Mouse (Mus musculus) forebrain, embryonic 14.5 days (tissue): ENCODE measurements at regions not wholly inside any gene's neighbourhood (a gene's known extent, or its start where the extent isn't known, plus 50 kb on each side); places are given as distances from the start of the nearest gene placed in this dataset.

ENCODE experiments used
- ATAC-seq: fragments of 200-750 bp; cut with Nextera tagmentation; 2 replicates; pipeline ENCODE4 v1.8.0; 2017; ENCODE audit warnings: mild to moderate bottlenecking, moderate library complexity
- DNase-seq: peaks from one replicate; pipeline ENCODE4 v3.0.0-alpha.2; 2015; ENCODE audit warnings: low spot score
- H3K27ac ChIP-seq: fragments of 300-500 bp; sonication (generic); 2 replicates; pipeline ENCODE4 v1.5.1; 2014; ENCODE audit warnings: low read depth, mild to moderate bottlenecking, control low read depth, low read length, moderate library complexity
- H3K27me3 ChIP-seq: fragments of 300-500 bp; sonication (generic); replicated peaks from 2 replicates; pipeline ENCODE4 v1.6.1; 2014; ENCODE audit warnings: low read length, control low read depth, mixed read lengths; ENCODE audit not compliant: control insufficient read depth, insufficient read depth
- H3K36me3 ChIP-seq: fragments of 300-500 bp; sonication (generic); 2 replicates; pipeline ENCODE4 v1.6.1; 2014; ENCODE audit warnings: low read length, control low read depth; ENCODE audit not compliant: control insufficient read depth, insufficient read depth
- H3K4me1 ChIP-seq: fragments of 300-500 bp; sonication (generic); 2 replicates; pipeline ENCODE4 v1.6.1; 2014; ENCODE audit warnings: antibody characterized with exemption, low read length, control low read depth; ENCODE audit not compliant: control insufficient read depth, insufficient read depth
- H3K4me2 ChIP-seq: fragments of 300-500 bp; sonication (generic); 2 replicates; pipeline ENCODE4 v1.6.1; 2014; ENCODE audit warnings: mild to moderate bottlenecking, control low read depth, low read length
- H3K4me3 ChIP-seq: fragments of 300-500 bp; sonication (generic); 2 replicates; pipeline ENCODE4 v1.5.1; 2014; ENCODE audit warnings: low read depth, low read length, control low read depth
- H3K9ac ChIP-seq: fragments of 300-500 bp; sonication (generic); 2 replicates; pipeline ENCODE4 v1.6.1; 2014; ENCODE audit warnings: mild to moderate bottlenecking, low read length, control low read depth, moderate library complexity
- H3K9me3 ChIP-seq: fragments of 300-500 bp; sonication (generic); replicated peaks from 2 replicates; pipeline ENCODE4 v1.6.1; 2016; ENCODE audit warnings: low read length, control low read depth, mixed read lengths; ENCODE audit not compliant: control insufficient read depth
- WGBS: fragments of 180-500 bp; shearing (Covaris S2); extraction: QIAGEN DNeasy Blood & Tissue Kit; methylation state at CpG from one replicate; pipeline ENCODE4 v1.1.7; 2014; 5-methylcytosine and 5-hydroxymethylcytosine counted together

DNA sequence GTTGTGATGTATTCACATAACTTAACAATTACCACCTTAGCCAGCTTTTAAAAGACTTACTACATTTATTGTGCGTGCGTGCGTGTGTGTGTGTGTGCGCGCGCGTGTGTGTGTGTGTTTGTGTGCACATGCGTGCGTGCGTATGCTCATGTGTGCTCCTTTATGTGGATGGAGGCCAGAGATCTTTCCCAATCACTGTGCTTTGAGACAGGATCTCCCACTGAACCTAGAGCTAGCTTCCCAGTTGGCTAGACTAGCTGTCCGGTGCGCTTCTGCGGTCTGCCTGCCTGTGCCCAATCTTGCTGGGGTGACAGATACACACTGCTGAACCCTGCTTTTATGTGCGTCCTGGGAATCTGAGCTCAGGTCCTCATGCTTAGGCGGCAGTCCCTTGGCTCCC, 50.1 kb upstream of the Arhgap29 start:
- Histone ChIP-seq H3K9me3 (no peaks in the 10 kb centered on the region), H3K9ac (no peak overlapping the region), H3K4me2 (no peak overlapping the region), H3K27ac (no peak overlapping the region), H3K36me3 (no peaks in the 10 kb centered on the region), H3K4me1 (no peaks in the 10 kb centered on the region), H3K4me3 (no peak overlapping the region), H3K27me3 (no peaks in the 10 kb centered on the region)
- ATAC-seq, result no peak
- no peak for DNase-seq
- WGBS, result 96% methylated on average over 15 of the region's 15 CpGs

DNA sequence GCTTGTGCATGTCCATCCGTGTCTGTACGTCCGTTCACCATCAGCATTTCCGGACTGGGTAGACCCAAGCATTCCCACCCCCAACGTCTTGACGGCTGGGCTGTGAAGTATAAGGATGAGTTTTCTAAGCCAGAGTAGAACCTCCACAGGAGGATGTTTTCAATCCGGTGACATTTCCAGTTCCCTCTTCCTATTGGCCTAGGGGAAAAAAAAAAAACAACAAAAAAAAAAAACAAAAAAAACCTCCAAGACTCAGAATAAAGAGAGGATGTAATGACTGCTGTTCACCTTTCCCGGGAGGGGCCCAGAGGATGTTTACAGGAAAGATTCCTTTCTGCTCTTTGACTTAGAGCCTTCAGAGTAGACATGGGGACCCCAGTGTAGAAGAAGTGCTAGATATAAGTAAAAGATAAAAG, 51.9 kb upstream of the Arhgap29 start:
- no peak for ATAC-seq
- no peak overlapping the region for H3K4me2 ChIP-seq
- no peak for DNase-seq
- no peak overlapping the region for H3K9ac ChIP-seq
- no peaks in the 10 kb centered on the region for H3K36me3 ChIP-seq
- no peaks in the 10 kb centered on the region for H3K4me1 ChIP-seq
- no peak overlapping the region for H3K4me3 ChIP-seq
- H3K27ac ChIP-seq, result no peak overlapping the region
- WGBS, result 88% methylated on average over 8 of the region's 8 CpGs
- no peaks in the 10 kb centered on the region for H3K27me3 ChIP-seq
- no peaks in the 10 kb centered on the region for H3K9me3 ChIP-seq

DNA sequence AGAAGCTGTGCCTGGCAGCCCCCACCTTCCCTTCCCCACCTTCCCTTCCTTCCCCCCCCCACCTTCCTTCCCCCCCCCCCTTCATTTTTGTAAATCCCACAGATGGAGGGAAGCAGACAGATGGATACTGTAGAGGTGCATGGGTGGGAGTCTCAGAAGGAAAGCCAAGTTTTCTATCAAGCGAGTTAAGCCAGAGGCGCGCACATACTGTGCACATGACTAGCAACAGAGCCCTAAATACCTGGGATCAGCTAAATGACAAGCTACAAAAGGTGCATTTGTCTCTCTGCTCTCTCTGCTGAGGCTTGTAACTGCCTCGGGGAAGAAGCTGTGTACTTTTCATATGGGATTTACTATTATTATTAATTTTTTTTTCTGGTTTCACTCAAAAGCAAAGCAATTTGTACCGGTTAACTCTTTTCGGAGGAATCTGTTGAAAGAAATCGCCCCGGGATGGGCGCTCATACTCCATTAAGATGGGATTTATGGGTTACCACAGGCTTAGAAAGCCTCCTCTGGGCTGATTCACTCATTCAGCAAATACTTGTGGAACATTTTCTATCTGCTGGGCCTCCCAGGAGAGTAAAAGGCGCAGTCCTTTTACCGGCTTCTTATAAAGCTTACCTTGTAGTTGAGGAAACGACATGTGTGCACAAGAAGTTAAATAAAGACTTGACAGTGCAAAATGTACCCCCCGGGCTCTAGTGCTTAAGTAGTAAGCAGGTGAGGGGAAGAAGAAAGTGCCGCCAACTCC, 54.3 kb upstream of the Arhgap29 start:
- Histone ChIP-seq H3K9ac (no peak overlapping the region), H3K9me3 (no peaks in the 10 kb centered on the region), H3K4me2 (no peak overlapping the region), H3K36me3 (no peaks in the 10 kb centered on the region), H3K27ac (no peak overlapping the region), H3K27me3 (no peaks in the 10 kb centered on the region), H3K4me1 (no peaks in the 10 kb centered on the region), H3K4me3 (no peak overlapping the region)
- DNase-seq (peak; percentile 9), ATAC-seq (no peak)
- 83% methylated on average over 14 of the region's 14 CpGs for WGBS

DNA sequence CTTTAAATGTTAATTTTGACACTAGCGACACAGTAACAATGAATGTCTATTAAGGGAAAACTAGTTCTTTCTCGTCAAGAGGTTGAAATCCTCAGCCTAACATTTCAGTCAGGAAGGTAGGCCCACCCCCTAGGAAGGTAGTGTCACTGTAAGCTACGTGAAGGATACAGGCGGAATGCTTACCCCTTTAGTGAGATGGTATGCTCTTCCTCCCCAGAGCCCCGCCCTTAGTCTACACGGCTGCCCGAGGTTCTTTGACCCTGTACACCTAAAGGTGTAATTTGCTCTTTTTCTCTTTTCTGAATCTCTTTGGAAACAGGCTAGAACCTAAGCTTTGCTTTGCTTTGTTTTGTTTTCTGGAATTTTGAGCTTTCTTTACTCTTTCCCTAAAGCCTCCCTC, 58.7 kb upstream of the Arhgap29 start:
- Histone ChIP-seq H3K4me2 (no peak overlapping the region), H3K4me3 (no peak overlapping the region), H3K27me3 (0 out of 2 replicates have a peak, but pooled peaks cover 4% of the 10 kb centered on the region), H3K4me1 (no peaks in the 10 kb centered on the region), H3K9ac (no peak overlapping the region), H3K9me3 (no peaks in the 10 kb centered on the region), H3K36me3 (no peaks in the 10 kb centered on the region), H3K27ac (no peak overlapping the region)
- 83% methylated on average over 7 of the region's 7 CpGs for WGBS
- ATAC-seq, result no peak
- DNase-seq, result no peak

DNA sequence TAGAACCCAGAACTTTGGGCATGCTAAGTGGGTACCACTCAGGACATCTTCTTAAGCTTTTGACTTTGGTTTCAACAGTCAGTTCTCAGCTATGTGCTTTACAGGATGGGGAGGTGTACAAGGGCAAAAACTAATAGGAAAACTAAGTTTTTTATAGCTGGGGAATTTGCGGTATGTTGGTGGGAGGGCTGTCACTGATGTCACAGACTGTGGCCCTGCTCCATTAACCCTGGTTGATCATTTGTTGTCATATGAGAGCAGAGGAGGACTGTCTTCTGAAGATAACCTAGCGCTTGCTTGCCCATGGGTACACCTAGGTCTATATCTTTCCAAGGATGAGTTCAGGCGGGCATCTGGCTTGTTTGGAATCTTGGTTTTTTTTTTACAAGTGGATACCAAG, 59.7 kb upstream of the Arhgap29 start:
- Histone ChIP-seq H3K36me3 (no peaks in the 10 kb centered on the region), H3K27me3 (peaks cover 4% of the 10 kb centered on the region; the same call in 1 of the 2 replicates), H3K4me3 (no peak overlapping the region), H3K27ac (no peak overlapping the region), H3K9ac (no peak overlapping the region), H3K9me3 (no peaks in the 10 kb centered on the region), H3K4me2 (no peak overlapping the region), H3K4me1 (no peaks in the 10 kb centered on the region)
- WGBS, result 98% methylated on average over 3 of the region's 3 CpGs
- ATAC-seq (no peak), DNase-seq (no peak)

DNA sequence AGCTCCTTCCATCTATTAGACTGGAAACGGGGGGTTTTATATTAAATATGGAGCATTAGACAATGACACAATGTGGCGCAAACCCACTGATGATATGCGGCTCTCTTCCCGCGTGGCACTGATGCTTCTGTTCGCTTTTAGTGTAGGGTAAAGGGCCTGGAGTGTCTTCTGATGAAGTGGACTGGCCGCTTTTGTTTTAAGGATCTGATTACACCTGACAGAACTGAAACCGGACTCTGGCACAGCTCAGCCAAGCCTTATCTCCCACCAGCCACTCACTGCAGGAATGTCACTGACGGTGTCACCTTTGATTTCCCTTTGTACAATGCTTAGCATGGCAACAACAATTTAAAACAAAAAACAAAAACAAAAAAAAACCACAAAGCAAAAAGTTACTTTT, 61.0 kb upstream of the Arhgap29 start:
- peaks cover 9% of the 10 kb centered on the region; the same call in 1 of the 2 replicates for H3K27me3 ChIP-seq
- H3K9ac ChIP-seq, result no peak overlapping the region
- WGBS, result 62% methylated on average over 9 of the region's 9 CpGs
- H3K4me3 ChIP-seq, result no peak overlapping the region
- H3K4me1 ChIP-seq, result no peaks in the 10 kb centered on the region
- ATAC-seq (no peak), DNase-seq (no peak)
- no peaks in the 10 kb centered on the region for H3K36me3 ChIP-seq
- no peak overlapping the region for H3K27ac ChIP-seq
- H3K4me2 ChIP-seq, result no peak overlapping the region
- no peaks in the 10 kb centered on the region for H3K9me3 ChIP-seq

DNA sequence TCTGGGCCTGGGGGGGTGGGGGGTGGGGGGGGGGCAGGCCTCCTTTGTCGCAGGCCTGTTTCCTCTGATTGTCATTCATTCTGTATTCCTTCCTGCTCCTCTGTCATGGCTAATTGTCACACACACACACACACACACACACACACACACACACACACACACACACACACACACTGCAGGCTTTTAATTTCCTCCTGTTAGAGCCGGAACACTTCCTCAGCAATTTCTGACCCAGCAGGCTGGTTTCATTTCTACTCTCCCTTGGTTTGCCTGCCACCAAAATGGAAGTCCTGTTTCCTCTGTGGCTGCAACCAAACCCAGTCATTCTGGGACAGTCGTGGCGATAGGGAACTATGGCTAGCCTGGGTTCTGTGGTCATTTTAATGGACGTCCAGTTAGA, 61.8 kb upstream of the Arhgap29 start:
- Histone ChIP-seq H3K36me3 (no peaks in the 10 kb centered on the region), H3K9me3 (no peaks in the 10 kb centered on the region), H3K9ac (no peak overlapping the region), H3K4me1 (no peaks in the 10 kb centered on the region), H3K27ac (no peak overlapping the region), H3K27me3 (peaks cover 15% of the 10 kb centered on the region; the same call in 1 of the 2 replicates), H3K4me3 (no peak overlapping the region), H3K4me2 (no peak overlapping the region)
- DNase-seq (no peak), ATAC-seq (no peak)
- WGBS, result 37% methylated on average over 5 of the region's 5 CpGs

DNA sequence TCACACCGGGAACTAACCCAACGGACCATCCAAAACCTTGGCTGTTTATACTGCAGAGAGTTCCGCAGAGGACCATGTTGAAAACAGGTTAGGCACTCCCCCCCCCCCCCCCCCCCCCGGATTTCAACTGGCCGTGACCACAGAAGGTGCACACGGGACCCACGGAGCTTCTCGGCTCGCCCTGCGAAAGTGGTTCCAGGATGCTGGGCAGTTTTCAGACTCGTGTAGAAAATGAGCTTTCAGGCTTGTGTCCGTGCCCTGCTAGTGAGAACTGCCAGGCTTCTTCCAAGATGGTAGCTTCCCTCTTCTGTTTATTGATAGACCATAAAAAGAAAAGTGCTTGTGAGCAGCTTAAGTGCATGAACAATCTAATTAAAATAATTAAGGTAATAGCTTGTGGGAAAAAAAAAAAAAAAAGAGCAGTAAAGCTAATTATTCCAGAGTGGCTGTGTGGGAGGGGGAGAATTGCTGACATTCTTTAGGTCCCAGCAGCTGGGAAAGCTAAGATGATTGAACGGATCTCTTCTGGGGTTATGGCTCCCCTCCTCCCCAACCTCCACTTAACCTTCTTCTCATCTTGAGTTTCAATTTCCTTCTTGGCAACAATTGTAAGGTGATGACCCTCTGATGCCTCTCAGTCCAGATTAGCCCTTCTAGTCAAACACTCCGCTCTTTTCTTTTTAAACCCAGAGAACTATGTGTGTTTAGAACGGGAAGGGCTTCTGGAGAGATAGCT, 65.3 kb upstream of the Arhgap29 start:
- peaks cover 17% of the 10 kb centered on the region; the same call in 1 of the 2 replicates for H3K27me3 ChIP-seq
- H3K9ac ChIP-seq, result no peak overlapping the region
- H3K9me3 ChIP-seq, result no peaks in the 10 kb centered on the region
- WGBS, result 14% methylated on average over 14 of the region's 15 CpGs
- no peaks in the 10 kb centered on the region for H3K4me1 ChIP-seq
- no peaks in the 10 kb centered on the region for H3K36me3 ChIP-seq
- ATAC-seq (no peak), DNase-seq (peak; percentile 14)
- 0 out of 2 replicates have a peak overlapping the region, but pooled peaks have one; percentile 9 for H3K4me2 ChIP-seq
- no peak overlapping the region for H3K4me3 ChIP-seq
- H3K27ac ChIP-seq, result no peak overlapping the region

DNA sequence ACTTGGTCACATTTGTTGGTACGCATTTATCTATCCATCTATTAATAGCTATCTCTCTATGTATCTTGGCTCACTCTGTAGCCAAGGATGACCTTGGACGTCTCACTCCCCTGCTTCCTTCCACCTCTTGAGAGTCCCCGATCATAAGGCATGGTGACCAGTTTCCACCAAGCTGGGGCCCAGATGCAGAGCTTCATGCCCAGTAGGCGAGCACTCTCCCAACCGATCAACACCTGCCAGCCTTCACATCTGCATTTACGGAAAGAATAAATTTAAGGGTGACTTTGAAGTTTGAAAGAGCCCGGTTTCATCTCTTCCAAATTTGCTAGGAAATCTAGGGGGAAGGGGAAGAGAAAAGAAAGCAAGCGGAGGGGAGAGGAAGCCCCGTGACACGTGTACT, 66.0 kb upstream of the Arhgap29 start:
- Histone ChIP-seq H3K27ac (no peak overlapping the region), H3K9ac (no peak overlapping the region), H3K36me3 (no peaks in the 10 kb centered on the region), H3K4me3 (no peak overlapping the region), H3K9me3 (no peaks in the 10 kb centered on the region), H3K4me1 (no peaks in the 10 kb centered on the region), H3K4me2 (no peak overlapping the region), H3K27me3 (peaks cover 17% of the 10 kb centered on the region; the same call in 1 of the 2 replicates)
- ATAC-seq (no peak), DNase-seq (no peak)
- WGBS, result 43% methylated on average over 10 of the region's 10 CpGs
